Mouse (Mus musculus) layer of hippocampus, postnatal 10 days (tissue): Measurements from ENCODE around the gene Emx1. TPM values are rescaled to one million over a fixed set of nuclear protein-coding genes. Genes with fewer than 3 reads are reported as not detected.

ENCODE experiments used
- DNase-seq, 2 experiments: peaks; one replicate each; pipeline ENCODE4 v3.0.0; 2021; ENCODE audit warnings: low spot score in 2 of 2
- total RNA-seq, 2 experiments: library from RNA; stranded (reverse); gene quantifications; 2 replicates each; pipeline ENCODE4 v1.2.3; 2021

Gene Emx1
- total RNA-seq, 2 experiments from 2014 or later: 22.1 to 23.1 TPM

DNA sequence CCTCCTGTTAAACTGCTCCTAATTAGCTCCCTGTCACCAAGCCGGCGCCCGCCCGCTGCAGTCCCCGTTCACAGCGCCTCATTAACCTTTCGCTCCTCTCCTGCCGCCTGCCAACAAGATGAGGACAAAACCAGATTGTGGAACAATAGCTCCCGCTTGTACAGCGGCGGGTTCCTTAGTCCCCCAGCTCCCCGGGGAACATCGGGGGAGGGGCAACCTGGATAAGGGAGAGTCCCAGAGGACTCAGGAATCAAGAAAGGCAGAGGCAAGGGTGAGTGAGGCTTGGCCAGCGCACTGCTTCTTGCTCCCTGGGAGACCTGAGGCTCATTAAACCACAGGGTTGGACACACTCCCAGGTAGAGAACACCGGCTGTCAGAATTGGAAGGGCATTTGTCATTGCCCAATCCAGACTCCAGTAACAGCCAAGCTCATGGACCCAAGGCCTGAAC lies 37.2 kb downstream of the Emx1 start:
- no peak for DNase-seq

DNA sequence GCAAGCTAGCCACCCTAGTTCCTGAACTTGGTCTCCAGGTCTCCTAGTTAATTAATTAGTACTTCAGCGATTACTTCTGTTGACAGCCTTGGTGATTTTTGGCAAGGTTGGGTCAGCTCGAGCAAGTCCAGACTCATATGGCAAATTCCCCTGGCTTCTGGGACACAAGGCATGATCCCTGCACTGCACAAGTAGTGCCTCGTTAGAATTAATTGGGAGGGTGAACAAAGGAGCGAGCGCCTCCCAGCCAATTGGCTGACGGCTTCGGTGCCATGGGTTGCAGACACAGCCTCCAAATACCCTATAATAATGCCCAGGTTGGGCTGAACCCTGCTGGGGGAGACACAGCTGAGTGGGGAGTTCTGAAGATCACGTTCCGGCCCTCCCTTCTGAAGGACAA lies 39.3 kb downstream of the Emx1 start:
- peak; percentile 44 to 51 for DNase-seq

DNA sequence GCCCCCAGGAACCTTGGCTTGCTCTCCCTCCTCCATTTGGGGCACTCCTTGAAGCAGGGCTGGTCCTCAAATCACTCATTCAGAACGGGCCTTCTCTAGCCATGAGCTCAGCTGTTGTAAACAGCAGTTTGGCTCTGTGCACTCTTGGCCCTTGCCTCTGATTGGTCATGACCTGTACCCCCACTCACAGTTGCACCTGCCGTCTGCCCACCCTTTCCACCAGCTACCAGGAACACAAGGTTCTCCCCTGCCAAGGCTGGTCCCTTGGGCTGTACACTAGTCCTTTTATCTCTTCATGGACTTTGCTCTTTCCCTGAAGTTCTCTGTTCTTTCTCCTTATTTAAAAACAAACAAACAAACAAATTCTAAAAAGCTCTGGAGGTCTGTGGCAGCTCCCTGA lies 40.3 kb downstream of the Emx1 start:
- no peak for DNase-seq

DNA sequence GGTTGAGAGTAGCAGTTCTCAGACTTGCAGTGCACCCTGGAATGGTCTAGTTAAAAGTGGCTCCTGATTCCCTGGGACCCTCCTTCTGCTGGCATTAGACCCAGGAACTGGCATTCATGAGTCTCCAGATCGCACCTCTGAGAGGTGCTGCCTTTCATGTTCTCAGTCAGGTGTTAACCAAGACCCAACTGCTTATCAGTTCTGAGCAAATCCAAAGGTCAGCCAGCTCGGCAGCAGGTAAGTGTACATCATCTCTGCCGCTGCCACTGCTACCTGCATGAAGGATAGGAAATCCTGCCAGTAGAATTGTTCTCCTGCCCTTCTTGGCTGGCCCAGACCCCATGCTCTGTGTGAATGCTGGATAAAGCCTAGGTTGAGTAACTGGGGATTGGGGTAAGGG lies 43.5 kb downstream of the Emx1 start:
- no peak for DNase-seq

DNA sequence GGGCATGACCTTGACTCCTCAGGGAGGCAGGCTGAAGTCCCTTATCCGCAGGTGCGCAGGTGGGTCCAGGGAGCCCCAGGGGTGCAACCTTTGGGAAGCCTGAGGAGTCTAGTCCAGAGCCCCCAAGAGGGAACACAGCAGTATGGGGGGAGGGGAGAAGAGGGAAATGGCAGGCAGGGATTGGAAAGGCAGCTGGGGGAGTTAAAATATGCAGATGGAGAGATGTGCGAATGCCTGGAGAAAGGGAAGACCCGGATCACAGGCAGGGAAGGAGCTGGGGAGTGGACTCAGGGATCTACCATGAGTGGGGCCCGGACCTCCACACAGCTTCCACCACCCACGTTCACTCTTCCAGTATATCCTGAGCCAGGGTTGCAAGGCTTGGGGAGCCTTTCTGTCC lies 44.2 kb downstream of the Emx1 start:
- DNase-seq: peak; percentile 32 to 53

DNA sequence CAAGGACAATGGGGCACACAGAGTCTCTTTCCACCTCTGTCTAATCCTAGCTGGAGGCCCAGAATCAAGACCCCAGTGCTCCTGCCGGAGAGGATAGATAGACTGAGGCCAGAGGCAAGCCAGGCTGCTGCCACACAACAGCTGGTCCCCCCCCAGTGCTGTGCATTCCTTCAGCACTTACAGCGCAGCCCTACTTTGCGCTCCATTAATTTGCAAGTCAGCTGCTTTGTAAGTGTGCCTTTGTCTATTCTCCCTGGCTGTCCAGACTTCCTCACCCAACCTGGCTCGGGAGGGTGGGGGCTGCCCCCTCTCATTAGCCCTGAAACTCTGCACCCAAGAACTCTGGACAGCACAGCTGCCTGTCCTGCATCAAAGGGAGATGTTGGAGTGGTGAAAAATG lies 44.8 kb downstream of the Emx1 start:
- no peak for DNase-seq

DNA sequence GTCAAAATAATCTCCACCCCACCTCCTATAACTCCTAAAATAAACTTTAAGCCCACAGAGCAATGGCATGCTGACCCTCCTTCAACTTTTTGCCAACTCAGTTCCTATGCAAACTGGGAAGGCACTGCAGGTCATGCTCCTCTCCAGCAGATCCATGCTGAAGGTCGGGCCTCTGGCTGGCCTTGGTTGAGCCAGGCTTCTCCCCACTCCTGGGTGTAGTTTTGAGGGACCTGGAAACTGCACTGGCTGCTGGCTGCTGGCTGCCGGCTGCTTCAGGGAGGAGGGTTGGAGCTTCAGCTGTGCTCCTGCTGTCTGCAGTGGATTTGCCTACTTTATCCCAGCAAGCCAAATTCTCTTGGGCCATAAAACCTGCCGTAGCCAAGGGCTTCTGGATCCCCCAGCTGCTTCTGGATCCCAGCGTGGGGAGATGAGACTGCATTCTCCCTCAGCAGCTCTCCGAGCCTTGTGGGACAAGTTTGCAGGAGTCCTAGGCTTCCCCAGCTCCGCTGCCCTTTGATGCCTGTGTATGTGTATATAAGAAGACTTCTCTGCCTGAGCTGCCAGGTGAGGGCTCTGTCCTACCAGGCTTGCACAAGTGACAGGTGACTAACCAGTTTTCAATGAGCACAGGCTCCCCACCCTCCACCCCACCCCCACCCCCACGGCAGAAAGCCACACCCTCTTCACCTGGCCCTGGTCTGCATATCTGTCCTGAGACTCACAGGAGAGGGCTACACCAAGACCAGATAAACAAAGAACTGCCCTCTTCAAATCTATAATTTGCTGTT lies 45.8 kb downstream of the Emx1 start:
- DNase-seq: no peak

DNA sequence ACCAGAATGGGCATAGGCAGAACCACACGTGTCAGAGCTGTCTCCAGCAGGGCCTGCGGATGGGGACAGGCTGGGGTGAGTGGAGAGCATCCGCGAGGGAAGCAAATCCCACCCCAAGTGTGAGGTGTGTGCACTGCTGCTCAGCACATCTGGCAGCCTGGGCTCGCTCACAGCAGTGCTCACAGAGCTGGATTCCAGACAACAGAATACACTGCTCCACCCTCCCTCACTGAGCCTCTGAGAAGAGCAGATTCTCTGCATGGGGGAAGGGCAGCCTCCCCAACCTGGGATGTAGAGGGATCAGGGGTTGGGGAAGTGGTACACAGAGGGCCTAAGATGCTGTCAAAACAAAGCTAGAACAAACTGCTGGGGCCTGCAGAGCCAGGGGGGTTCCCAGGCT lies 47.6 kb downstream of the Emx1 start:
- no peak for DNase-seq

DNA sequence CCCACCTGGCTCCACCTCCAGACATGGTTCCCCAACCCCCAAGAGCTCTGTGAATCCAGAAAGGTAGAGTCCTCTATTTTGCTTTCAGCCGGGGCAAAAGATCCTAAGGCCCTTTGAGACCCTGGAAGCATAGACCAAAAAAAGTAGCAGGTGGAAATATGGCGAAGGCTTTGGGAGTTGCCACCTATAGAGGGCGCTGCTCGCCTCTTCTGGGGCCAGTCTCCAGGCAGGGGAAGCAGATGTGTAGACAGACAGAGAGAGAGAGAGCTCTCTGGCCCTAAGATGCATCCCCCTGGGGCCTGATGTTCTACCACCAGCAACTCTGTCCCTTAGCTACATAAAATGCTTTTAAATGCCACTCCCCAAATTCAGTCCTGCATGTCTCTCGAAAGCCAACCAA lies 49.8 kb downstream of the Emx1 start:
- peak; percentile 62 to 70 for DNase-seq

DNA sequence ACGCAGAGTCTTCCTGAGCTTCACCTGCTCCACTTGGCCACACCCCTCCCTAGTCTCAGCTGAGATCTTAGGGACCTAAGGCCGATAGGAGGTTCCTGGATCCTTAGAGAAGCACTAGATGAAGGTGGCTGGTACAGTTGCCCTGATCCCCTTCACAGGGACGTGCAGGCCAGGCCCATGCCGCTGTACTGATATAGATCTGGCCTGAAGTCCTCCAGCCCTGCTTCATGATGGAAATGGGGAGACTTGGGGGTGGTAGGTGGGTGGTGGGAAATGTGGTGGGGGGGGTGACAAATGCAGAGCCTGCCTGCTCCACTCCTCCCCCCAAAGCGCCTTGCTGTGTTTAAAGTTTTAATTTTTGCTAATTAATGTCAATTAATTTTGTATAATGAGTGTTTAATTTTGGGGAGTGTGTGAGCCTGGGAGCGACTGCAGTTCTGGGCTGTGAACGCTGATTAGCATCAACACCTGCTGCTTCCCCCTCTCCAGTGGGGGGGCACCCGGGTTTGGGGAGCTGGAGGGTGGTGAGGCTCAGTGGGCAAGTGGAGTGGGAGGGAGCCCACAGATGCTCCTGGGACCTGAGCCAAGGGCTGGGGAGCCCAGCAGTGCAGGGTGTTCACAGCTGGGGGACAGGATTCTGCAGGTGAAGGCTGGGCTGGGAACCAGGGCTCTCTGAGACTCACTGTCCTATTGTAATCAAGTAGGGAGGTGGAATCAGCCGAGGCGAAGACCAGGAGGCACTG lies 50.5 kb downstream of the Emx1 start:
- DNase-seq: peak; percentile 69 to 79

DNA sequence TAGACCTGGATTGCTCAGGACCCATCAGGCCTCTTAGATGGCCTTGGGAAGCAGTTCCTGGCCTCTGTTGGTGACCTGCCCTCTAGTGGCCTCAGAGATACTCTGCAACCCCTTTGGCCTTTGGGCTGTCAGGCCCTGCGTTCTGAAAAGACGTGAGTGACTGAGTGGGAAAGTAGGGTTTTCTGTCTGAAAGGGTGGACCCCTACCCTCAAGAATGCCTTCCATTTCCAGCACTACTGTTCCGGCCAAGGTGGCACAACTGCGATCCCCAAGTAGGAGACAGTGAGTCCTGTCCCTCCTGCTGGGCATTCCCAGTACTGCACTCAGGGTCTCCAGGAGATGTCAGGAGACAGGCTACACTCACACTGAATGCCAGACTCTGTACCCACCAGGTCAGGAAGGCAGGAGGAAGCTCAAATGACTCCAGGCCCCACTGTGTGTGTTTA lies 51.8 kb downstream of the Emx1 start:
- DNase-seq: peak; percentile 80 to 81

DNA sequence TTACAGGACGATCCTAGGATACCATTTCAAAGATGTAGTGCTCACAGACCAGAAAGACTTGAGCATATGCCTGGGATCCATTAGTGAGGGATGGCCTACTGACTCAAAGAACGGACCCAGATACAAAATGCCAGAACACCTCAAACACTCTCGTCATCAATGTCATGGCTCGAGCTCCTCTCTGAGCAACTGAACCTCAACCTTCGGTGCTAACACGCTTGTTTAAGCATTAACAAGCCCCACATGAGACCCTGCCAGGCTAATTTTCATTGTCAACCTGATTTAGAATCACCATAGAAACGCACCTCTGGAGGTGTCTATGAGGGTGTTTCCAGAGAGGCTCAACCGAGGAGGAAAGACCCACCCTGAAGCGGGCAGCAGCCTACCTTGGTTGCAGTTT lies 62.6 kb downstream of the Emx1 start:
- no peak for DNase-seq

DNA sequence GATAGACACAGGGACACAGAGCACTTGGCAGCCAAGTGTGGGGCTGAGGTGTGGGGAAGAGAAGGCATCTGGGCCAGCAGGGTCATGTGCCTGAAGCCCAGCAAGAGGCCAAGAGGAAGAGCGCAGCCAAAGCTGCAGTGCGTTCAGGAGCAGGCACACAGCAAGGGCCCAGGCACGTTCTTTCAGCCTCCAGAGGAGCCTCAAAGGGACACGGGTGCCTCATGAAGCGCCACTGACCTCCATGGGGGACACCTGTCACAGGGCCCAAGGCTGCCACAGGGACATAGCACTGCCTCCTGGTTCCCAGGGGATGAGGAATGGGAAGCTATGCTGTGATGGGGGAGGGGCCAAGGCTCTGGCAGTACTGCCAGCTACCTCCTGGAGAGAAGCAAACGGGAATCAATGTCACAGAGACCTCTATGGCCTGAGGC lies 63.6 kb downstream of the Emx1 start:
- DNase-seq: no peak

DNA sequence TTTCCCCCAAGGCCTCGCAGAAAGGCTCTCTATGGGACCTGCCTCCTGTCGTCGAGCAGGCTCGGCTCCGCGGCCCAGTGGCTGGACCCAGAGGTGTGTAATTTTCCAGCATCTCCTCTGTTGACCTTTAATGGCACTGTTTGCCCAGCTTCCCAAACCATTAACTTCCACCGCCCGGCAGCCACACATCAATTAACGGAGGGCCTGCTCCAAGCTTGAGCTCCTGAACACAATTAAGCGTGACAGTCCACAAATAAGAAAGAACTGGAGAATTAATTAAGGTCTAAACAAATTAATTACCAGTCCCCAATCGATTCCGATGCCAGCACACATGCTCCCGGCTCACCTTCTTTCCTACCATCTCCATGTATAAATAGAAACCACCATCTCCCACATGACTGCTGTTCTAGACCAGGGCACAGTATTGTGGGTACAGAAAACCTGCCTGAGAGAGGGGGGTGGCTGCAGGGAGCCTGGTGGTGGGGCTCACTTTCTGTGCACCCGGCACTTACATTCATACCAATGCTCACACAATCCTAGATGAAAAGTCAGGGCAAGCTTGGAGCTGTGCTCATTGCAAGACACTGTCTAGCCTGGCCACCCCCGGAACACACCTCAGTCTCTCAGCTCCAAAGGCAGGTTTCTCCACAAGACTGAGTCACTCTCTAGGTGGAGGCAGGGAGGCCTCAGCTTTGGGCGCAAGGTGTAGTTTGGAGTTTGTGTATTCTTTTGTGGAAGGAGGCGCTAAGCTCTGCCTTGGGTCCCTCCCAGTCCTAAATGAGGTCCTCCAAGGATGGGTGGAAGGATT lies 65.2 kb downstream of the Emx1 start:
- no peak for DNase-seq

DNA sequence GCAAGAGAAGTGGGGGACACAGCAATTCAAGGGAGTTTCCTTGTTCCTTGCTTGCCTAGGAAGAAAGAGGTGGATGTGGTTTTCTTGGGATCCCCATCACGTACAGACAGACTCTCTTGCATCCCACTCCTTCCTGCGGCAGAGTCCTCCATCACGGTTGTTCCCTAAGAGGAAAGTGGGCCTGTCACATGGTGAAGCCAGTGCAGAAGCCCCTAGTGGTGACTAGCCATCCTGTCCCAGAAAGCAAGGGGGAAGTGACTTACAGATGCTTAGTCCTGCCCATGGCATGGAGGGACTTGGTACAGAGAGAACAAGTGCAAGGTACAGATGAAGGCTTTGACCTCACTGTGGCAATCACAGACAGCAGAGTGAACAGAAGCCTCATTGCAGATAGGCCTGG lies 66.0 kb downstream of the Emx1 start:
- no peak for DNase-seq

Other genes with a start within 250 kb of the Emx1 start
- gene Exoc6b, start 117.9 kb upstream of the Emx1 start, total RNA-seq: 10 to 100 TPM; 85.8 to 86.0 TPM
- 10 to 100 TPM; 52.0 to 53.8 TPM for gene Spr, start 49.7 kb upstream of the Emx1 start, total RNA-seq
- 100 to 1,000 TPM; 141 to 142 TPM for gene Sfxn5, start 146.0 kb downstream of the Emx1 start, total RNA-seq
- 10 to 100 TPM; 50.3 to 52.9 TPM for gene Rab11fip5, start 187.2 kb downstream of the Emx1 start, total RNA-seq
- not detected for gene Noto, start 236.4 kb downstream of the Emx1 start, total RNA-seq
- gene Smyd5, start 244.6 kb downstream of the Emx1 start, total RNA-seq: 10 to 100 TPM; 42.2 to 44.1 TPM